11 mouse cellular contexts compared by ENCODE assay signal in the genomic region with DNA sequence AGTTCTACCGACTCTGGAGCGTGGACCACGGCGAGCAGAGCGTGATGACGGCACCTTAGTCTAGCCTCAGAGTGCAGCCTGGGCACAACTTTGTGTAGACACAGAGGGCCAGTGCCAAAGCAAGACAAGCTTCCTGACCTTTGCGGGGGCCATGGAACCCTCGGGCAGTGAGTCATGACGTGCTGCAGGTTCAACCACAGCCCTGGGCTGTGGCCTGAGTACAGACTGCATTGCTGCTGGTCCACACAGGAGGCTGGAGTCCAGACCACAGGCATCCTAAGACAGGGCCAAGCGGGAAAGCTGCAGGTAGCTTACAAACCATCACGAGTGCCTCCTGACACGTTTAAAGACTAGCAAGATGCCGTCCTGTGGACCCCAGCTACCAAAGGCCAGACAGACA. TPM values are rescaled to one million over a fixed set of nuclear protein-coding genes. Genes with fewer than 3 reads are reported as not detected.
DNase-seq lines count a peak whose midpoint lies in the region; ATAC-seq and TF ChIP-seq lines count a peak whose summit lies in the region.
"Had no signal": no experiment of that assay in that cellular context is flagged by ENCODE, and none has a peak within 500 bp of the region (broad histone marks: within the 10 kb centered on the region; RNA-seq: fewer than 3 reads in every experiment).

No protein-coding gene starts in this region.

- H3K4me2 ChIP-seq in liver, embryonic 12.5 days, result no peak overlapping the region
- no peak overlapping the region for H3K4me2 ChIP-seq in liver, postnatal 0 days (ENCODE audit: low read depth, low read length)
- no peak overlapping the region for H3K4me2 ChIP-seq in embryonic facial prominence, embryonic 12.5 days (replicated peaks)
- H3K4me2 ChIP-seq in limb, embryonic 15.5 days, result no peak overlapping the region

- DNase-seq in cerebellum, adult 2 months, result peak in 1 of 2 experiments; percentile 35
- no peak for DNase-seq in liver, postnatal 0 days
- DNase-seq in frontal cortex, postnatal 25 days (ENCODE audit: low spot score in 2 of 2), result no peak
- no peak for DNase-seq in layer of hippocampus, postnatal 10 days (ENCODE audit: low spot score in 2 of 2)
- DNase-seq: layer of hippocampus, postnatal 36 days; right cerebral cortex, postnatal 4 days had no signal

- H3K27ac ChIP-seq in cerebellum, adult 2 months (ENCODE audit: insufficient read depth, low read length), result peak overlapping the region; percentile 11; the same call in 1 of the 2 replicates
- H3K27ac ChIP-seq in liver, embryonic 12.5 days, result peak overlapping the region; percentile 46; the same call in 1 of the 2 replicates
- H3K27ac ChIP-seq in liver, postnatal 0 days (ENCODE audit: low read depth), result no peak overlapping the region
- peak overlapping the region; percentile 91 for H3K27ac ChIP-seq in embryonic facial prominence, embryonic 12.5 days
- peak overlapping the region; percentile 72 for H3K27ac ChIP-seq in limb, embryonic 15.5 days

- ATAC-seq in cerebellum, adult (ENCODE audit: insufficient number of reproducible peaks, low FRiP score, low TSS enrichment), result no peak
- no peak for ATAC-seq in liver, embryonic 12.5 days
- no peak for ATAC-seq in liver, postnatal 0 days
- no peak for ATAC-seq in embryonic facial prominence, embryonic 12.5 days (ENCODE audit: insufficient number of reproducible peaks, insufficient read depth, low FRiP score, low TSS enrichment)
- ATAC-seq in limb, embryonic 15.5 days (ENCODE audit: insufficient number of reproducible peaks, low FRiP score, low TSS enrichment, low read depth), result no peak

- peaks cover 69% of the 10 kb centered on the region for H3K4me1 ChIP-seq in cerebellum, adult 2 months (ENCODE audit: control insufficient read depth, insufficient read depth, low read length)
- peaks cover 19% of the 10 kb centered on the region for H3K4me1 ChIP-seq in liver, embryonic 12.5 days
- peaks cover 4% of the 10 kb centered on the region for H3K4me1 ChIP-seq in liver, postnatal 0 days (ENCODE audit: insufficient read depth)
- peaks cover 35% of the 10 kb centered on the region for H3K4me1 ChIP-seq in embryonic facial prominence, embryonic 12.5 days
- peaks cover 23% of the 10 kb centered on the region for H3K4me1 ChIP-seq in limb, embryonic 15.5 days

- TF ChIP-seq POLR2A in cerebellum, adult 2 months (IDR thresholded peaks at IDR 0.05; ENCODE audit: borderline replicate concordance, insufficient read depth, low read length), result no peak

- no peak overlapping the region for H3K9ac ChIP-seq in liver, embryonic 12.5 days
- no peak overlapping the region for H3K9ac ChIP-seq in liver, postnatal 0 days (replicated peaks)
- H3K9ac ChIP-seq in embryonic facial prominence, embryonic 12.5 days, result no peak overlapping the region; the same call in 1 of the 2 replicates
- H3K9ac ChIP-seq in limb, embryonic 15.5 days, result no peak overlapping the region

- H3K36me3 ChIP-seq in liver, embryonic 12.5 days, result peaks cover 79% of the 10 kb centered on the region
- H3K36me3 ChIP-seq in liver, postnatal 0 days (replicated peaks; ENCODE audit: insufficient read depth, low read length), result peaks cover 50% of the 10 kb centered on the region
- H3K36me3 ChIP-seq in embryonic facial prominence, embryonic 12.5 days, result peaks cover 70% of the 10 kb centered on the region
- peaks cover 79% of the 10 kb centered on the region for H3K36me3 ChIP-seq in limb, embryonic 15.5 days

- no peak for TF ChIP-seq CTCF in cerebellum, adult 2 months (IDR thresholded peaks at IDR 0.05; ENCODE audit: borderline replicate concordance, insufficient read depth, low read depth, low read length)
- no peak for TF ChIP-seq CTCF in liver, postnatal 0 days (IDR thresholded peaks at IDR 0.05; ENCODE audit: low read depth)

- no peak for TF ChIP-seq EP300 in liver, postnatal 0 days (IDR thresholded peaks at IDR 0.05; ENCODE audit: low read depth)

- H3K27me3 ChIP-seq in cerebellum, adult 2 months (ENCODE audit: control insufficient read depth, insufficient read depth, low read length), result no peaks in the 10 kb centered on the region
- H3K27me3 ChIP-seq in liver, embryonic 12.5 days (replicated peaks), result no peaks in the 10 kb centered on the region
- no peaks in the 10 kb centered on the region for H3K27me3 ChIP-seq in liver, postnatal 0 days (ENCODE audit: insufficient read depth, low read length)
- H3K27me3 ChIP-seq in embryonic facial prominence, embryonic 12.5 days, result no peaks in the 10 kb centered on the region
- no peaks in the 10 kb centered on the region for H3K27me3 ChIP-seq in limb, embryonic 15.5 days

- 76% methylated on average over 13 of the region's 13 CpGs for WGBS in cerebellum, adult 2 months
- 82% methylated on average over 13 of the region's 13 CpGs for WGBS in liver, embryonic 12.5 days (ENCODE audit: insufficient replicate concordance)
- WGBS in liver, postnatal 0 days (ENCODE audit: insufficient replicate concordance), result 89% methylated on average over 13 of the region's 13 CpGs
- 87% methylated on average over 13 of the region's 13 CpGs for WGBS in embryonic facial prominence, embryonic 12.5 days
- 86% methylated on average over 13 of the region's 13 CpGs for WGBS in limb, embryonic 15.5 days

- no peaks in the 10 kb centered on the region for H3K9me3 ChIP-seq in liver, embryonic 12.5 days (replicated peaks)
- no peaks in the 10 kb centered on the region for H3K9me3 ChIP-seq in liver, postnatal 0 days (ENCODE audit: low read length)
- no peaks in the 10 kb centered on the region for H3K9me3 ChIP-seq in embryonic facial prominence, embryonic 12.5 days
- H3K9me3 ChIP-seq in limb, embryonic 15.5 days, result no peaks in the 10 kb centered on the region

- no peak overlapping the region for H3K4me3 ChIP-seq in cerebellum, adult 2 months (replicated peaks; ENCODE audit: insufficient read depth, low read depth, low read length)
- no peak overlapping the region for H3K4me3 ChIP-seq in liver, embryonic 12.5 days
- H3K4me3 ChIP-seq in liver, postnatal 0 days (ENCODE audit: low read depth, low read length), result no peak overlapping the region
- H3K4me3 ChIP-seq in embryonic facial prominence, embryonic 12.5 days, result no peak overlapping the region
- H3K4me3 ChIP-seq in limb, embryonic 15.5 days, result no peak overlapping the region
- H3K4me3 ChIP-seq: erythroblast, embryonic 14.5 days had no signal

RNA-seq across cellular contexts. Expression of gene Mgat3, which starts 13.3 kb away (rescaled TPM):
- polyA plus RNA-seq in cerebellum, adult 2 months (2012; rRNA removed), result 106 and 114 TPM in 2 replicates
- polyA plus RNA-seq in liver, embryonic 12.5 days (2016; fragmentation: Nextera tagmentation; extraction: Ambion mirVana), result 0.96 and 1.2 TPM in 2 replicates
- polyA plus RNA-seq in liver, postnatal 0 days (2015; fragmentation: Nextera tagmentation; extraction: Ambion mirVana), result 0.12 and 0.14 TPM in 2 replicates
- polyA plus RNA-seq in embryonic facial prominence, embryonic 12.5 days (2016; fragmentation: Nextera tagmentation; extraction: Ambion mirVana), result 10.5 and 11.7 TPM in 2 replicates
- 3.4 and 3.5 TPM in 2 replicates for polyA plus RNA-seq in limb, embryonic 15.5 days (2015; fragmentation: Nextera tagmentation; extraction: Ambion mirVana)
- total RNA-seq in layer of hippocampus, postnatal 10 days (2021), result 10 to 100 TPM; 85.8 to 89.8 TPM
- polyA plus RNA-seq: erythroblast, embryonic 14.5 days had no signal

RNA-seq across cellular contexts. Expression of gene Tab1, which starts 27.3 kb away (rescaled TPM):
- polyA plus RNA-seq in cerebellum, adult 2 months (2012; rRNA removed), result 50.0 and 50.2 TPM in 2 replicates
- 18.5 and 18.9 TPM in 2 replicates for polyA plus RNA-seq in liver, embryonic 12.5 days (2016; fragmentation: Nextera tagmentation; extraction: Ambion mirVana)
- polyA plus RNA-seq in liver, postnatal 0 days (2015; fragmentation: Nextera tagmentation; extraction: Ambion mirVana), result 7.0 and 7.5 TPM in 2 replicates
- polyA plus RNA-seq in embryonic facial prominence, embryonic 12.5 days (2016; fragmentation: Nextera tagmentation; extraction: Ambion mirVana), result 47.5 and 48.5 TPM in 2 replicates
- polyA plus RNA-seq in limb, embryonic 15.5 days (2015; fragmentation: Nextera tagmentation; extraction: Ambion mirVana), result 33.8 and 34.7 TPM in 2 replicates
- total RNA-seq in layer of hippocampus, postnatal 10 days (2021), result 10 to 100 TPM; 28.2 to 35.0 TPM
